Mouse (Mus musculus): ENCODE results near the gene Fyb2. TPM values are rescaled to one million over a fixed set of nuclear protein-coding genes. Genes with fewer than 3 reads are reported as not detected.

Fyb2 gene
- polyA plus RNA-seq, 1 experiment from 2014 or later = not detected

DNA sequence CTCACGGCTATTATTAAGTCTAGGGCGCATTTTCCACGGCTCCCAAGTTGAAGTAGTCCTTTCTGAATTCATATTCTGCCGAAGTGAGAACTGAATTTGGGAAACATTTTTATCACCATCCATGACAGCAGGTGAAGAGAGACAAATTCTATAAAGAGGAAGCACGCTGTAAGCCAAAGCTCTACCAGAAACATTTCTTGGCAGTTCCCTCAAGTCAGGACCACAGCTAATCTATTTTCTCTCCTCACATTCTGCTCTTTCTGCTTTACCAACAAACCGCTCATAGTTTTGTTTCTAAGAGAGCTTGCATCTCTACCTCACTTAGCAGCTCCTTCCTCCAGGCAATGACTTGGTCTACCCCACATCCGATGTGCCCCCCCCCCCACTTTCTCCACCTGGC lies 100.5 kb downstream of the Fyb2 start:
- ATAC-seq (ENCODE audit: insufficient number of reproducible peaks, insufficient read depth, low FRiP score, low read depth) = no peak
- Histone ChIP-seq H3K27ac (replicated peaks in 1 of 2; ENCODE audit: control insufficient read depth in 1 of 2, insufficient read depth in 1 of 2, low read depth in 2 of 2, low read length in 2 of 2) (no peak overlapping the region), H3K9me3 (ENCODE audit: control insufficient read depth, low read length) (0 out of 2 replicates have a peak, but pooled peaks cover 4% of the 10 kb centered on the region), H3K36me3 (ENCODE audit: control insufficient read depth, insufficient read depth, low read length) (peaks cover 41% of the 10 kb centered on the region), H3K4me2 (ENCODE audit: low read length) (no peak overlapping the region), H3K27me3 (ENCODE audit: control insufficient read depth, insufficient read depth, low read length) (no peaks in the 10 kb centered on the region), H3K4me1 (ENCODE audit: control insufficient read depth in 2 of 2, insufficient read depth in 2 of 2, low read length in 2 of 2) (peaks cover 0 to 2% of the 10 kb centered on the region in 2 experiments; a peak in 1 of 4 replicates), H3K4me3 (ENCODE audit: control insufficient read depth in 1 of 2, insufficient read depth in 1 of 2, low read depth in 1 of 2, low read length in 2 of 2) (no peak overlapping the region), H3K9ac (ENCODE audit: low read length) (no peak overlapping the region)
- WGBS = 85% methylated on average over 7 of the region's 7 CpGs

DNA sequence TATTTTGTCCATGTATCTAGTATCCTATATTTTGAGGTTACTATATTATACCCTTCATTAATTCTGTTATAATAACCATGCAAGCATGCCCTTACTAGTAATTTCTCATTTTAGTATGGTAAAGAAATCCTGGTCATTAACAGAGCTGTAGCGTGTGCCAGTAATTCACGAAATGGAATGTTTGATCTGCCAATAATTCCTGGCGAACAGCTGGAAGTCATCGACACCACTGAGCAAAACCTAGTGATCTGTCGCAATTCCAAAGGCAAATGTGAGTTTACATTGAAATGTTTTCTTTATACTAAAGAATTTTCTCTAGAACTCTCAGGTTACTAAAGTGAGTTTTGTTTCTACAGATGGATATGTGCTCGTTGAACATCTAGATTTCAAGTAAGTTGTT lies 102.2 kb downstream of the Fyb2 start:
- no peak for ATAC-seq (ENCODE audit: insufficient number of reproducible peaks, insufficient read depth, low FRiP score, low read depth)
- no peaks in the 10 kb centered on the region for H3K9me3 ChIP-seq (ENCODE audit: control insufficient read depth, low read length)
- WGBS = 88% methylated on average over 6 of the region's 6 CpGs
- peaks cover 43% of the 10 kb centered on the region for H3K36me3 ChIP-seq (ENCODE audit: control insufficient read depth, insufficient read depth, low read length)
- no peak overlapping the region for H3K9ac ChIP-seq (ENCODE audit: low read length)
- H3K4me3 ChIP-seq (ENCODE audit: control insufficient read depth in 1 of 2, insufficient read depth in 1 of 2, low read depth in 1 of 2, low read length in 2 of 2) = no peak overlapping the region
- H3K4me2 ChIP-seq (ENCODE audit: low read length) = no peak overlapping the region
- peaks cover 0 to 2% of the 10 kb centered on the region in 2 experiments; a peak in 1 of 4 replicates for H3K4me1 ChIP-seq (ENCODE audit: control insufficient read depth in 2 of 2, insufficient read depth in 2 of 2, low read length in 2 of 2)
- H3K27ac ChIP-seq (replicated peaks in 1 of 2; ENCODE audit: control insufficient read depth in 1 of 2, insufficient read depth in 1 of 2, low read depth in 2 of 2, low read length in 2 of 2) = no peak overlapping the region
- H3K27me3 ChIP-seq (ENCODE audit: control insufficient read depth, insufficient read depth, low read length) = no peaks in the 10 kb centered on the region

DNA sequence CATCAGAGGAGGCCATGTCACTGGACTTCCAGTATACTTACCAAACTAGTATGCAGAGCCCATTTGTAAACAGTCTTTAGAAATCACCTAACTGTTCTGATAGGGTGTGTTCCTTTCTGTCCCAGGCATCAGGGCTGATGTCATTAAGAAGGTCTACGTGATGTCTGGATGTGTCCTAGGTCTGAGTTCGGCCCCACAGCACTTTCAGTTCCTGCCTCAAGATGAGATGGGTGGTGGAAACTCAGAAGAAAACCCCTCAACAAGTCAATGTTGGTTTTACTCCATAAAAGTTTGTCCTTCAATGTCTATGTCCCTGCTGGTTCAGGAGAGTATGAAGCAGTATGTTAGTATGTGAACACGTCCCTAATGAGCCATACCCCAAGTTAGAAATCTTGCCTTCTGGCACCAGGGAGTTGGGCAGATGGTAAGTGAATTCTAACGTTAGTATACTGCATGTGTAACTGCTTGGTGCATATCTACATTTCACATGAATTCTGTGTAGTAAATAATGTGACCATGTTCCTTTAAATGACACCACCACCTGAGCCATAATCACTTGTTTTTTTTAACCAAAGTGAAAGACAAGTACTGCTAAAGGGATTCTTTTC lies 102.9 kb downstream of the Fyb2 start:
- peaks cover 43% of the 10 kb centered on the region for H3K36me3 ChIP-seq (ENCODE audit: control insufficient read depth, insufficient read depth, low read length)

DNA sequence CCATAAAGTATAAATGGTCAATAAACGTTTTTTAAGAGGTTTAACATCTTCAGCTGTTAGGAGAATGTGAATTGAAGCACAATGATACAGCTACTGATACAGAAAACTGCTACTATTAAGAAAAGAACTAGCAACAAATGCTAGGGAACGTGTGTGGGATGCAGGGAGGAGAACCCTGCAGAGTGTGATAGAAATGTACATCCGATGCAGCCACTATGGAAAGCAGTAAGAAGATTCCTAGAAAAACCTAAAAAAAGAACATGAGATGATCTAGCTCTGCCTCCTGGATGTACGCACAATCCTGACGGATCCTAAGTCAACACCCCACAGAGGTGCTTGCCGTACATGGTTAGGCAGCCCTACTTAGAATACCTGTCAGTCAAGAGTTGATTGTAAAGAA lies 114.0 kb downstream of the Fyb2 start:
- H3K36me3 ChIP-seq (ENCODE audit: control insufficient read depth, insufficient read depth, low read length) = peaks cover 15% of the 10 kb centered on the region
- no peak for ATAC-seq (ENCODE audit: insufficient number of reproducible peaks, insufficient read depth, low FRiP score, low read depth)
- H3K27me3 ChIP-seq (ENCODE audit: control insufficient read depth, insufficient read depth, low read length) = no peaks in the 10 kb centered on the region
- 79% methylated on average over 6 of the region's 6 CpGs for WGBS
- H3K4me1 ChIP-seq (ENCODE audit: control insufficient read depth in 2 of 2, insufficient read depth in 2 of 2, low read length in 2 of 2) = no peaks in the 10 kb centered on the region
- H3K27ac ChIP-seq (replicated peaks in 1 of 2; ENCODE audit: control insufficient read depth in 1 of 2, insufficient read depth in 1 of 2, low read depth in 2 of 2, low read length in 2 of 2) = no peak overlapping the region
- no peak overlapping the region for H3K4me3 ChIP-seq (ENCODE audit: control insufficient read depth in 1 of 2, insufficient read depth in 1 of 2, low read depth in 1 of 2, low read length in 2 of 2)
- no peaks in the 10 kb centered on the region for H3K9me3 ChIP-seq (ENCODE audit: control insufficient read depth, low read length)
- H3K9ac ChIP-seq (ENCODE audit: low read length) = no peak overlapping the region
- no peak overlapping the region for H3K4me2 ChIP-seq (ENCODE audit: low read length)

More for the DNA sequence above, 102.9 kb downstream of the Fyb2 start:
- H3K4me1 ChIP-seq (ENCODE audit: control insufficient read depth in 2 of 2, insufficient read depth in 2 of 2, low read length in 2 of 2) = peaks cover 0 to 2% of the 10 kb centered on the region in 2 experiments; a peak in 1 of 4 replicates
- 83% methylated on average over 4 of the region's 4 CpGs for WGBS
- ATAC-seq (ENCODE audit: insufficient number of reproducible peaks, insufficient read depth, low FRiP score, low read depth) = no peak
- H3K4me3 ChIP-seq (ENCODE audit: control insufficient read depth in 1 of 2, insufficient read depth in 1 of 2, low read depth in 1 of 2, low read length in 2 of 2) = no peak overlapping the region
- H3K27me3 ChIP-seq (ENCODE audit: control insufficient read depth, insufficient read depth, low read length) = no peaks in the 10 kb centered on the region
- H3K27ac ChIP-seq (replicated peaks in 1 of 2; ENCODE audit: control insufficient read depth in 1 of 2, insufficient read depth in 1 of 2, low read depth in 2 of 2, low read length in 2 of 2) = no peak overlapping the region
- no peak overlapping the region for H3K4me2 ChIP-seq (ENCODE audit: low read length)
- no peak overlapping the region for H3K9ac ChIP-seq (ENCODE audit: low read length)
- H3K9me3 ChIP-seq (ENCODE audit: control insufficient read depth, low read length) = no peaks in the 10 kb centered on the region

DNA sequence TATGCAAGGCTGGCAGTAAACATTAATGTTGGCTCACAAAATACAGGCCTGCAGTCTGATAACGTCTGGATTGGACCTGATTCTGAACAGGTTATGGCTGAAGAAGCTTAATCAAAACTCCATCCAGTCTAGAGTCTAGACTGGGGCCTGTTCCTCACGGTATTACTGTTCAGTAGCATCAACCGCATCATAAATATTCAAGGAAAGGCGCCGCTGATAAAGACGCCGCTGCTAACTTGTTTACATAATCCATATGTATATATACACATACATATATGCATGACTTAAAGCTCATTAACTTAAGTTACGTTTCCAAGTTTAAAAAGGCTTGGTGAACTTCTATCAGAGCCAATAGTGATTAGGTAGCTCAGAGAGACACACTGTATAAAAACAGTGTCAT lies 117.8 kb downstream of the Fyb2 start:
- no peak overlapping the region for H3K4me2 ChIP-seq (ENCODE audit: low read length)
- H3K4me1 ChIP-seq (ENCODE audit: control insufficient read depth in 2 of 2, insufficient read depth in 2 of 2, low read length in 2 of 2) = peaks cover under 1 to 2% of the 10 kb centered on the region in 2 experiments; a peak in 3 of 4 replicates
- H3K9me3 ChIP-seq (ENCODE audit: control insufficient read depth, low read length) = no peaks in the 10 kb centered on the region
- H3K9ac ChIP-seq (ENCODE audit: low read length) = no peak overlapping the region
- H3K27me3 ChIP-seq (ENCODE audit: control insufficient read depth, insufficient read depth, low read length) = no peaks in the 10 kb centered on the region
- no peak overlapping the region for H3K4me3 ChIP-seq (ENCODE audit: control insufficient read depth in 1 of 2, insufficient read depth in 1 of 2, low read depth in 1 of 2, low read length in 2 of 2)
- H3K36me3 ChIP-seq (ENCODE audit: control insufficient read depth, insufficient read depth, low read length) = peaks cover 25% of the 10 kb centered on the region
- H3K27ac ChIP-seq (replicated peaks in 1 of 2; ENCODE audit: control insufficient read depth in 1 of 2, insufficient read depth in 1 of 2, low read depth in 2 of 2, low read length in 2 of 2) = no peak overlapping the region
- WGBS = 88% methylated on average over 8 of the region's 8 CpGs
- no peak for ATAC-seq (ENCODE audit: insufficient number of reproducible peaks, insufficient read depth, low FRiP score, low read depth)

DNA sequence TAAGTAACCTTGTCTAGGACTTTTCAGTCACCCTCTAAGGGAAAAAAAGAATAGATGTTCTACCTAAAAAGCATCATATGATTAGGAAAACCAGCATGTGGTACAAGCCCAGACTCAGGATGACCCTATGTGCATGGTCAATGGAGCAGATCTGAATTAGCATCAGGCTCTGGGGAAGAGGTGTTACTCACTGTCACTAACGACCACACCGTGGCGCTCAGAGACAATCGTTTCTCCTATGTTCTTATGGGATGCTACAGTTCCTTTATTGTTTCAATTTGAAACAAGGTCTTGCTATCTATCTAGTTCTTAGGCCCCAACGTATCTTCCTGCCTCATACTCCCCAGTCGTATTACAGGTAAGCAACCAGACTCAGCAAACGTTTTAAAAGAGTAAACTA lies 119.9 kb downstream of the Fyb2 start:
- Histone ChIP-seq H3K9ac (ENCODE audit: low read length) (no peak overlapping the region), H3K9me3 (ENCODE audit: control insufficient read depth, low read length) (no peaks in the 10 kb centered on the region), H3K4me1 (ENCODE audit: control insufficient read depth in 2 of 2, insufficient read depth in 2 of 2, low read length in 2 of 2) (peaks cover 2 to 5% of the 10 kb centered on the region in 2 experiments; a peak in 3 of 4 replicates), H3K27me3 (ENCODE audit: control insufficient read depth, insufficient read depth, low read length) (no peaks in the 10 kb centered on the region), H3K36me3 (ENCODE audit: control insufficient read depth, insufficient read depth, low read length) (peaks cover 26% of the 10 kb centered on the region), H3K4me2 (ENCODE audit: low read length) (no peak overlapping the region), H3K4me3 (ENCODE audit: control insufficient read depth in 1 of 2, insufficient read depth in 1 of 2, low read depth in 1 of 2, low read length in 2 of 2) (no peak overlapping the region), H3K27ac (replicated peaks in 1 of 2; ENCODE audit: control insufficient read depth in 1 of 2, insufficient read depth in 1 of 2, low read depth in 2 of 2, low read length in 2 of 2) (no peak overlapping the region)
- no peak for ATAC-seq (ENCODE audit: insufficient number of reproducible peaks, insufficient read depth, low FRiP score, low read depth)
- 54% methylated on average over 7 of the region's 7 CpGs for WGBS

DNA sequence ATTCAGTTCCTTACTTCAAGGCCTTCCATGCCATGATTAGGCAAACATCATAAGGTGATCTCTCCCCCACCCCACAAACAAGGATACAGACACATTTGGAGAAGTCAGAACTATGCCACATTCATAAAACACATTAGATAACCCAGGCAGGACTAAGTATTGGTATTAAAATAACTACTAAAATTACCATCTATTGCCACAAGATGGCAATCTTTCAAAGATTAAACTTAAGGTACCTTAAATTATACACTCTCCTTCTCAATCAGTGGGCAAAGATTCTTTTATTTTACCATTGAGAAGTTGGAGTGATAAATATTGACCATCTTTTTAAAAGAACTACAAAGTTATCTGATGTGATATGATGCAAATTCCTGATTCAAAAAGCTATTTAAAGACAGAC lies 121.0 kb downstream of the Fyb2 start:
- H3K9me3 ChIP-seq (ENCODE audit: control insufficient read depth, low read length) = no peaks in the 10 kb centered on the region
- no peak overlapping the region for H3K9ac ChIP-seq (ENCODE audit: low read length)
- ATAC-seq (ENCODE audit: insufficient number of reproducible peaks, insufficient read depth, low FRiP score, low read depth) = no peak
- no peak overlapping the region for H3K4me3 ChIP-seq (ENCODE audit: control insufficient read depth in 1 of 2, insufficient read depth in 1 of 2, low read depth in 1 of 2, low read length in 2 of 2)
- H3K27ac ChIP-seq (replicated peaks in 1 of 2; ENCODE audit: control insufficient read depth in 1 of 2, insufficient read depth in 1 of 2, low read depth in 2 of 2, low read length in 2 of 2) = no peak overlapping the region
- H3K4me1 ChIP-seq (ENCODE audit: control insufficient read depth in 2 of 2, insufficient read depth in 2 of 2, low read length in 2 of 2) = peaks cover 2 to 5% of the 10 kb centered on the region in 2 experiments; a peak in 3 of 4 replicates
- no peaks in the 10 kb centered on the region for H3K27me3 ChIP-seq (ENCODE audit: control insufficient read depth, insufficient read depth, low read length)
- no peak overlapping the region for H3K4me2 ChIP-seq (ENCODE audit: low read length)
- peaks cover 30% of the 10 kb centered on the region for H3K36me3 ChIP-seq (ENCODE audit: control insufficient read depth, insufficient read depth, low read length)

DNA sequence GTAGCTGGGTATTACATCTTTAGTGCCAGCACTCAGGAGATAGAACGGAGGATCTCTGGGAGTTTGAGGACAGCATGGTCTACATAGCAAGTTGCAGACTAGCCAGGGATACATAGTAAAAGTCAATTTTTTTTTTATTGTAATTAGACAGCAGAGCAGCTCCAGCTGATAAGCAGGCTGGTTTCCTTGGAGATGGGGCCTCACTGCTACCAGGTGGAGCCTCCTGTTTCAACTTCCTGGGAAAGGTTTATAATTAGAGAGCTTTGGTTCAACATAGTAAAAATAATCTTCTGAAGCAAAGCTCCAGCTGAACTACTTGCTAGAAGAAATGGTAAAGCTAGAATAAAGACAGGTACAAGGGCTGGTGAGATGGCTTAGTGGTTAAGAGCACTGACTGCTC lies 136.8 kb downstream of the Fyb2 start:
- 73% methylated on average over 1 of the region's 1 CpGs for WGBS
- no peak for ATAC-seq (ENCODE audit: insufficient number of reproducible peaks, insufficient read depth, low FRiP score, low read depth)
- Histone ChIP-seq H3K4me1 (ENCODE audit: control insufficient read depth in 2 of 2, insufficient read depth in 2 of 2, low read length in 2 of 2) (peaks cover 2 to 11% of the 10 kb centered on the region in 2 experiments; a peak in 2 of 4 replicates), H3K9ac (ENCODE audit: low read length) (no peak overlapping the region), H3K4me2 (ENCODE audit: low read length) (no peak overlapping the region), H3K27ac (replicated peaks in 1 of 2; ENCODE audit: control insufficient read depth in 1 of 2, insufficient read depth in 1 of 2, low read depth in 2 of 2, low read length in 2 of 2) (no peak overlapping the region), H3K36me3 (ENCODE audit: control insufficient read depth, insufficient read depth, low read length) (peaks cover 48% of the 10 kb centered on the region), H3K27me3 (ENCODE audit: control insufficient read depth, insufficient read depth, low read length) (no peaks in the 10 kb centered on the region), H3K9me3 (ENCODE audit: control insufficient read depth, low read length) (no peaks in the 10 kb centered on the region), H3K4me3 (ENCODE audit: control insufficient read depth in 1 of 2, insufficient read depth in 1 of 2, low read depth in 1 of 2, low read length in 2 of 2) (no peak overlapping the region)

Measured in heart, embryonic 14.5 days (tissue).